Mouse (Mus musculus): ENCODE data around the gene Cped1. TPM values are rescaled to one million over a fixed set of nuclear protein-coding genes. Genes with fewer than 3 reads are reported as not detected.

Gene Cped1
- polyA plus RNA-seq, 1 experiment from 2014 or later, result 11.0 TPM

DNA sequence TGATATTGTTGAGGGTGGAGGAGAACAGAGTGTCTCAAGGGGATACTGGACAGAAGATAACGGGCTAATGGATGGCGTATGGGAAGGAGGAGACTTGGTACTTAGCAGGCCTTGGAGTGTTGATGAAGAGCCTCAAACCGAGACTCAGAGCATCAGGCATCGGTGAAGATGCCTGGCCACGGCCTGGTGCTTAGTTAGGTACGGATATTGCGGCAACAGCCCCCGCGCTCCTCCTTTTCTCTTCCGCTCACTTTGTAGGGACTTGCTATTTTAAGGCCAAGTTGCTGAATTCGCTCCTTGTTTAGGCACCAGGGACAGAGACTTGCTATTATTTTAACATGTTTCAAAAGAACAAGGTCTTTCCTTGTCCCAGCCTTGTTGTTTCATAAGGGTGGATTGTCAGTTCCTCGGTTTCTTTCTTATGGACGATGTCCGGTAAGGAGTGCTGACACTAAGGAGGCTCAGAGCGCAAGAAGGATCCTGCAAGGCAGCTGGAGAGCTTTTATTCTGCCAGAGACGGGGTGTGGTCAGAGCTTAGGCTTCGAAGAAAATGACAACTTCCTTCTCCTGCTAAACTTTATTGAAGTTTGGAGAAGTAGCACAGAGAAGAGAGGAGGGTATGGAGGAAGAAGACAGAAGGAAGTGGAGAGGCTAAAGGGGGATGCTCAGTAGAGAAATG is 16.9 kb downstream of the Cped1 start:
- Histone ChIP-seq H3K9me3 (ENCODE audit: control insufficient read depth) (no peaks in the 10 kb centered on the region), H3K27ac (ENCODE audit: low read depth, low read length) (peak overlapping the region; percentile 66), H3K36me3 (ENCODE audit: control insufficient read depth, insufficient read depth) (no peaks in the 10 kb centered on the region), H3K9ac (ENCODE audit: low read depth, low read length) (peak overlapping the region; percentile 31; the same call in 1 of the 2 replicates), H3K4me1 (replicated peaks; ENCODE audit: control insufficient read depth, insufficient read depth, low read length) (peaks cover 20% of the 10 kb centered on the region), H3K27me3 (replicated peaks; ENCODE audit: control insufficient read depth, insufficient read depth, low read length) (no peaks in the 10 kb centered on the region), H3K4me3 (ENCODE audit: low read depth, low read length) (no peak overlapping the region), H3K4me2 (replicated peaks; ENCODE audit: low read depth) (peak overlapping the region; percentile 21; the same call in 1 of the 2 replicates)
- TF ChIP-seq CTCF (IDR thresholded peaks at IDR 0.05; ENCODE audit: low read depth), result no peak
- ATAC-seq, result peak; percentile 28; the same call in 1 of the 2 replicates
- WGBS, result 60% methylated on average over 17 of the region's 17 CpGs

DNA sequence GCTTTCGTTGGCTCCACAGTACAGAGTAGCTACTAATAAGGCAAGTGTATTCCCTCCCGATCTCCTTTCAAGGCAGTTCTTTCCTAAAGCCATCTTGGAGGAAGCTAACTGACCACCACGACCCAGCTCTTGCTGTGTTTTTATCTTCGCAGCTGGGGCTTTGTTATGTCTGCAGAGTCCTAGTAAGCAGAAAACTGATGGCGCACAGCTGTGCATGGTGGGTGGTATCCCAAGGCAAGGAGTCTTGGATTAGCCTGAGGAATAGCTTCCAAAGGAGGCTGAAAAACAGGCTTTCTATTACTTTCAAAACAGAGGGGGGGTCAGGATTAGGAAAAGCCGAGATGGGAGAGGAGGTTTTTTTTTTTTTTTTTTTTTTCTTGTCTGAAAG is 17.5 kb downstream of the Cped1 start:
- 41% methylated on average over 6 of the region's 6 CpGs for WGBS

DNA sequence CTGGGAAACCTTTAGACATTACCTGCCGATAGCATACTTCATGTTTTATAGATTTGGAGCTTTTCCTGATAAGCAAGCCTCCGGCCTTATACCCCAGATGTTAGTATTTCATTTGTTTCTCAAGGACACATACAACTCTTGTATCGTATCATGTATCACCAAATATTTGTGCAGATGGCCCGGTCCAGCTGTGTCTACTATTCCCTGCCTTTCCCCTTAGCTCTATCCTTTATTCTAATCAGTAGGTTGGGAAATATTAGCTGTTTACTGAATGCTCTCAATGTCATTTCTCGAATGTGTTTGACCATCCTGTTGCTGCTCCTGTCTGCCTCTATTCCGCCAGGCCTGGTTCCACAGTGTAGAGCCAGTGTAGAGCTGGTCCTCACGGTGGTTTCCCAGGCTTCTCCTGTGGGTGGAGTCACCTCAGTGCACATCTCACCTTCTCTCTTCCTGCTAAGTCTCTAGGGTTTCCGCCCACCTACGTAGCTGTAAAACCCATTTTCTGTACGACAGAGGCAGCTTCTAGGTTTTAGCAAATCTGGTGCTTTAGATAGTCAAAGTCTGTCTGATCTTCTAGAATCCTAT is 18.3 kb downstream of the Cped1 start:
- ATAC-seq, result no peak
- no peaks in the 10 kb centered on the region for H3K36me3 ChIP-seq (ENCODE audit: control insufficient read depth, insufficient read depth)
- 0 out of 2 replicates have a peak overlapping the region, but pooled peaks have one; percentile 22 for H3K27ac ChIP-seq (ENCODE audit: low read depth, low read length)
- WGBS, result 72% methylated on average over 10 of the region's 10 CpGs
- H3K4me3 ChIP-seq (ENCODE audit: low read depth, low read length), result no peak overlapping the region
- no peaks in the 10 kb centered on the region for H3K9me3 ChIP-seq (ENCODE audit: control insufficient read depth)
- no peak overlapping the region for H3K9ac ChIP-seq (ENCODE audit: low read depth, low read length)
- H3K4me1 ChIP-seq (replicated peaks; ENCODE audit: control insufficient read depth, insufficient read depth, low read length), result peaks cover 12% of the 10 kb centered on the region
- no peaks in the 10 kb centered on the region for H3K27me3 ChIP-seq (replicated peaks; ENCODE audit: control insufficient read depth, insufficient read depth, low read length)
- no peak for TF ChIP-seq CTCF (IDR thresholded peaks at IDR 0.05; ENCODE audit: low read depth)
- H3K4me2 ChIP-seq (replicated peaks; ENCODE audit: low read depth), result no peak overlapping the region

More for the DNA sequence above, 17.5 kb downstream of the Cped1 start:
- H3K9me3 ChIP-seq (ENCODE audit: control insufficient read depth), result no peaks in the 10 kb centered on the region
- H3K4me2 ChIP-seq (replicated peaks; ENCODE audit: low read depth), result peak overlapping the region; percentile 21; the same call in 1 of the 2 replicates
- H3K27ac ChIP-seq (ENCODE audit: low read depth, low read length), result peak overlapping the region; percentile 66
- no peak overlapping the region for H3K4me3 ChIP-seq (ENCODE audit: low read depth, low read length)
- peak; percentile 49 for ATAC-seq
- no peaks in the 10 kb centered on the region for H3K36me3 ChIP-seq (ENCODE audit: control insufficient read depth, insufficient read depth)
- H3K27me3 ChIP-seq (replicated peaks; ENCODE audit: control insufficient read depth, insufficient read depth, low read length), result no peaks in the 10 kb centered on the region
- peaks cover 20% of the 10 kb centered on the region for H3K4me1 ChIP-seq (replicated peaks; ENCODE audit: control insufficient read depth, insufficient read depth, low read length)
- no peak overlapping the region for H3K9ac ChIP-seq (ENCODE audit: low read depth, low read length)
- no peak for TF ChIP-seq CTCF (IDR thresholded peaks at IDR 0.05; ENCODE audit: low read depth)

DNA sequence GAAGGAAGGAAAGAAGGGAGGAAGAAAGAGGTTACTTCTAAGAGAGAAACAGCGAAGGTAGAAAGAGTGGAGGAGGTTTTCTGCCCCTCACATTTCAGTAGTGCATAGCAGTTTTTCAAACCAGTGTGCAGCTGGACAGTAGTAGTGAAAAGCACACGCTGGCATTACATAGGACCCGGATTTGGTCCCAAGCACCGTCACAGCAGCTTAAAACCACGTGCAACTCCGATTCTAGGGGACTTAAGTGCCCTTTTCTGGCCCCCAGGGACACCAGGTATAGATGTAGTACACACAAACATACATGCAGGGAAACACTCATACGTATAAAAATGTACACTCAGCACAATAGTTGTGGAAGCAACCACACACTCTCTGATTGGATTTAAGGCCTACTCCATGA is 22.6 kb downstream of the Cped1 start:
- Histone ChIP-seq H3K27ac (ENCODE audit: low read depth, low read length) (no peak overlapping the region), H3K4me2 (replicated peaks; ENCODE audit: low read depth) (no peak overlapping the region), H3K9ac (ENCODE audit: low read depth, low read length) (no peak overlapping the region), H3K4me1 (replicated peaks; ENCODE audit: control insufficient read depth, insufficient read depth, low read length) (no peaks in the 10 kb centered on the region), H3K27me3 (replicated peaks; ENCODE audit: control insufficient read depth, insufficient read depth, low read length) (no peaks in the 10 kb centered on the region), H3K4me3 (ENCODE audit: low read depth, low read length) (no peak overlapping the region), H3K36me3 (ENCODE audit: control insufficient read depth, insufficient read depth) (no peaks in the 10 kb centered on the region), H3K9me3 (ENCODE audit: control insufficient read depth) (no peaks in the 10 kb centered on the region)
- ATAC-seq, result no peak
- no peak for TF ChIP-seq CTCF (IDR thresholded peaks at IDR 0.05; ENCODE audit: low read depth)
- WGBS, result 92% methylated on average over 7 of the region's 7 CpGs

DNA sequence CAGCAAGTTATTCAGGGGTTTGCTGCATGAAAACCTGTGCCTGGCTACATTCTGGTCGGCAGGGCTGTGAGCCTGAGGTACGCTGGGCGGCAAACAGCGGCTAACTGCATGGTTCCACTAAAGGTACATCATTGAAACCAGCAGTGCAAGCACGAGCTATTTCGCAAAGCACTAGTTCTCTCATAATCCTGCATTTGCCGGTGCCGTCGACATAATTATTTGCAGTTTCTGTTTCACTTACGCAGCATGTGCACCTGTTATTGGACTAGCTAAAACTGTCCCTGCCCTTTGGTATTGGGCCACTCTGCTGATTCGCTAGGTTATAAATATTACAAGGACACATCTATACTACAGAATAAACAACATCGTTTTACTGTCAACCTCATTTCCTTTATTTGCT is 24.5 kb downstream of the Cped1 start:
- no peak for TF ChIP-seq CTCF (IDR thresholded peaks at IDR 0.05; ENCODE audit: low read depth)

DNA sequence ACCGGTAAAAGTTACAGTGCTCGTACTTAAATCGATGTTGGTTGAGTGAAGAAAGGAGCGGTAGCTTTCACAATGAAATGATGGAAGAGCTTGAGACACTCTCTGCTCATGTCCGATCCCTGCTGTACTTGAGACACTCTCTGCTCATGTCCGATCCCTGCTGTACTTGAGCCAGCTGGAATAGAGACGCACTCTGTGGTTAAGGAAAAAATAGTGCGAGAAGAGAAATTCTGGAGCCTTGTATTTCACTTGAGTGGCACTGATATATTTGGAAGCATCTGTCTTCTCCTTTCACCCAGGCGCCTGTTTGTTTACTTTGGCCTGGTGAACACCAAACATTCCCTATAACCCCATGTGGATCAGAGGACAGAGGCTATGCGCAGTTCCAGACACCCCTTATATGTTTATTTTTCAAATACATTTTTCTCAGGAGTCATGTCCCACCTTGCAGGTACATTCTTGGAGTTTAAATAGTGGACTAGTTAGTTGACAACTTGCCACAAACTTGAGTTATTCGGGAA is 25.1 kb downstream of the Cped1 start:
- H3K27ac ChIP-seq (ENCODE audit: low read depth, low read length), result no peak overlapping the region

More for the DNA sequence above, 24.5 kb downstream of the Cped1 start:
- Histone ChIP-seq H3K9ac (ENCODE audit: low read depth, low read length) (no peak overlapping the region), H3K27ac (ENCODE audit: low read depth, low read length) (no peak overlapping the region), H3K4me1 (replicated peaks; ENCODE audit: control insufficient read depth, insufficient read depth, low read length) (no peaks in the 10 kb centered on the region), H3K27me3 (replicated peaks; ENCODE audit: control insufficient read depth, insufficient read depth, low read length) (no peaks in the 10 kb centered on the region), H3K4me3 (ENCODE audit: low read depth, low read length) (no peak overlapping the region), H3K9me3 (ENCODE audit: control insufficient read depth) (no peaks in the 10 kb centered on the region), H3K36me3 (ENCODE audit: control insufficient read depth, insufficient read depth) (no peaks in the 10 kb centered on the region), H3K4me2 (replicated peaks; ENCODE audit: low read depth) (peak overlapping the region; percentile 17; the same call in 1 of the 2 replicates)
- ATAC-seq, result no peak
- WGBS, result 75% methylated on average over 12 of the region's 12 CpGs

More for the DNA sequence above, 25.1 kb downstream of the Cped1 start:
- 77% methylated on average over 11 of the region's 11 CpGs for WGBS
- Histone ChIP-seq H3K4me2 (replicated peaks; ENCODE audit: low read depth) (no peak overlapping the region), H3K4me1 (replicated peaks; ENCODE audit: control insufficient read depth, insufficient read depth, low read length) (no peaks in the 10 kb centered on the region), H3K27me3 (replicated peaks; ENCODE audit: control insufficient read depth, insufficient read depth, low read length) (no peaks in the 10 kb centered on the region), H3K4me3 (ENCODE audit: low read depth, low read length) (no peak overlapping the region), H3K9me3 (ENCODE audit: control insufficient read depth) (no peaks in the 10 kb centered on the region), H3K36me3 (ENCODE audit: control insufficient read depth, insufficient read depth) (no peaks in the 10 kb centered on the region), H3K9ac (ENCODE audit: low read depth, low read length) (no peak overlapping the region)
- TF ChIP-seq CTCF (IDR thresholded peaks at IDR 0.05; ENCODE audit: low read depth), result no peak
- no peak for ATAC-seq

Measured in intestine, postnatal 0 days (tissue).